Mouse (Mus musculus): ENCODE measurements around the gene Tnks2.

Tnks2 gene

GRCm38 (mm10) chr19:36891746-36892145, 57.7 kb downstream of the Tnks2 start:
- in situ Hi-C loops (cut with MboI, MseI) = no loop called here

GRCm38 (mm10) chr19:36896791-36897569, 62.9 kb downstream of the Tnks2 start:
- in situ Hi-C loops (cut with MboI, MseI) = no loop called here

- in situ Hi-C loops (cut with MboI, MseI) = no loop called here
Measured at GRCm38 (mm10) chr19:36897778-36898177, 63.7 kb downstream of the Tnks2 start.

GRCm38 (mm10) chr19:36903377-36903776, 69.3 kb downstream of the Tnks2 start:
- in situ Hi-C loops (cut with MboI, MseI) = no loop called here

- in situ Hi-C loops (cut with MboI, MseI) = no loop called here
Measured at GRCm38 (mm10) chr19:36904211-36905007, 70.4 kb downstream of the Tnks2 start.

- in situ Hi-C loops (cut with MboI, MseI) = no loop called here
Measured at GRCm38 (mm10) chr19:36909150-36909549, 75.1 kb downstream of the Tnks2 start.

GRCm38 (mm10) chr19:36909676-36910292, 75.8 kb downstream of the Tnks2 start:
- in situ Hi-C loops (cut with MboI, MseI) = loop anchor here in 1 of 2 experiments (5.0 kb wide), 1 partner anchor 468 kb away; the partner anchor contains the start of gene Kif11

- in situ Hi-C loops (cut with MboI, MseI) = loop anchor here in 1 of 2 experiments (5.0 kb wide), 1 partner anchor 467 kb away; the partner anchor contains the start of gene Kif11
Measured at GRCm38 (mm10) chr19:36910424-36911045, 76.5 kb downstream of the Tnks2 start.

- in situ Hi-C loops (cut with MboI, MseI) = loop anchor here in 1 of 2 experiments (5.0 kb wide), 1 partner anchor 464 kb away; the partner anchor contains the start of gene Kif11
Measured at GRCm38 (mm10) chr19:36913064-36913463, 79.0 kb downstream of the Tnks2 start.

- in situ Hi-C loops (cut with MboI, MseI) = loop anchor here in 1 of 2 experiments (5.0 kb wide), 1 partner anchor 461 kb away; the partner anchor contains the start of gene Kif11
Measured at GRCm38 (mm10) chr19:36916206-36916605, 82.2 kb downstream of the Tnks2 start.

GRCm38 (mm10) chr19:36916876-36917389, 82.9 kb downstream of the Tnks2 start:
- in situ Hi-C loops (cut with MboI, MseI) = loop anchor here in 1 of 2 experiments (5.0 kb wide), 1 partner anchor 460 kb away; the partner anchor contains the start of gene Kif11

- in situ Hi-C loops (cut with MboI, MseI) = loop anchor here in 1 of 2 experiments (5.0 kb wide), 1 partner anchor 459 kb away; the partner anchor contains the start of gene Kif11
Measured at GRCm38 (mm10) chr19:36918441-36919301, 84.6 kb downstream of the Tnks2 start.

GRCm38 (mm10) chr19:36919466-36919865, 85.4 kb downstream of the Tnks2 start, which contains the start of gene Fgfbp3:
Fgfbp3 (minus strand) TSS chr19:36919615.
- in situ Hi-C loops (cut with MboI, MseI) = loop anchor here in 1 of 2 experiments (5.0 kb wide), 1 partner anchor 458 kb away; the partner anchor contains the start of gene Kif11

- in situ Hi-C loops (cut with MboI, MseI) = no loop called here
Measured at GRCm38 (mm10) chr19:36922015-36922414, 88.0 kb downstream of the Tnks2 start.

- in situ Hi-C loops (cut with MboI, MseI) = no loop called here
Measured at GRCm38 (mm10) chr19:36922936-36923335, 88.9 kb downstream of the Tnks2 start.

- in situ Hi-C loops (cut with MboI, MseI) = no loop called here
Measured at GRCm38 (mm10) chr19:36925671-36926552, 91.9 kb downstream of the Tnks2 start, which contains the start of gene Btaf1. Btaf1 (plus strand) TSS chr19:36926079.

GRCm38 (mm10) chr19:36926553-36927236, 92.7 kb downstream of the Tnks2 start:
- in situ Hi-C loops (cut with MboI, MseI) = no loop called here

GRCm38 (mm10) chr19:36927800-36928361, 93.8 kb downstream of the Tnks2 start:
- in situ Hi-C loops (cut with MboI, MseI) = no loop called here

All from T-helper 17 cell (primary cell).